Mouse (Mus musculus) olfactory bulb, adult 2 months (tissue): ENCODE measurements around the gene Slc25a34.

Experiments
- CTCF ChIP-seq: fragments of 200-500 bp; IDR thresholded peaks from 2 replicates; pipeline ENCODE4 v1.5.1; 2012; ENCODE audit warnings: low read depth, mild to moderate bottlenecking, low read length, moderate library complexity; ENCODE audit not compliant: insufficient read depth
- POLR2A ChIP-seq: fragments of 200-500 bp; IDR thresholded peaks from 2 replicates; pipeline ENCODE4 v1.6.1; 2012; ENCODE audit warnings: mild to moderate bottlenecking, low read depth, low read length, moderate library complexity; ENCODE audit not compliant: insufficient read depth

- TF ChIP-seq CTCF (no peak), POLR2A (no peak)
Observed at GRCm38 (mm10) chr4:141671389-141671788, 47.8 kb upstream of the Slc25a34 start.
